Mouse (Mus musculus) erythroblast, embryonic 14.5 days (primary cell): ENCODE measurements around the gene Myo9b.

ENCODE experiments used
- GATA1 ChIP-seq: IDR thresholded peaks from 2 replicates; pipeline ENCODE4 v1.6.1; 2012; ENCODE audit warnings: low read length, inconsistent platforms, mixed read lengths
- TAL1 ChIP-seq: IDR thresholded peaks from 3 replicates; pipeline ENCODE4 v1.6.1; 2012; ENCODE audit warnings: low read length, inconsistent platforms, mixed read lengths

- TF ChIP-seq GATA1 (no peak), TAL1 (no peak)
These were observed 133.0 kb downstream of the Myo9b start, which contains the start of gene Ankle1 for GRCm38 (mm10) chr8:71405401-71406098.
